Mouse (Mus musculus): ENCODE measurements around the gene Snx29.

- TF ChIP-seq CTCF (IDR thresholded peaks at IDR 0.05; ENCODE audit: control insufficient read depth, insufficient read depth, low read length) (no peak), POLR2A (IDR thresholded peaks at IDR 0.05; ENCODE audit: borderline replicate concordance, control insufficient read depth, low read depth, low read length) (no peak)
Observed at GRCm38 (mm10) chr16:11379264-11379663, 56.6 kb downstream of the Snx29 start.
